Mouse (Mus musculus) liver, adult 2 months (tissue): ENCODE results near the gene Dera.

Source experiments
- CTCF ChIP-seq: fragments of 200-500 bp; IDR thresholded peaks from 2 replicates; pipeline ENCODE4 v1.5.1; 2011; ENCODE audit warnings: low read depth, low read length, control low read depth
- POLR2A ChIP-seq: fragments of 200-500 bp; IDR thresholded peaks from 2 replicates; pipeline ENCODE4 v1.6.1; 2011; ENCODE audit warnings: low read length, control low read depth; ENCODE audit not compliant: insufficient read depth; ENCODE audit errors: extremely low read depth

DNA sequence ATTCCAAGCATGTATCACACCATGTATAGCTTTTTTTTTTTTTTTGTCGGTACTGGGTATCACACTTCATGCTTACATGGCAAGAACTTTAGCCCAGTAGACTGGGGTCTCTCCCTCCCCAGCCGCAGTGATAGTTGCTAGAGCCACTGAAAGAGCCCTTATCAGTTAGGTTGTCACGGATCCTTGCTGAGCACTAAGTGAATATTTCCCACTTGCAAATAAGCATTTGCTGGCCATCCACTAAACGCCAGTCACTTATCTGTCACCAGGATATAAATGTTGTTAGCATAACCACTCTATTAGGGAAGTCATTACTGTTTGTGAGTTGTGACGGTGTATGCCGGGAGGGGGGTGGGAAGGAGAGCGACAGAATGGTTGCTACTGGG is 19.9 kb upstream of the Dera start:
- TF ChIP-seq CTCF, result no peak
- TF ChIP-seq POLR2A, result no peak
